Mouse (Mus musculus): ENCODE measurements at regions not wholly inside any gene's neighbourhood (a gene's known extent, or its start where the extent isn't known, plus 50 kb on each side); places are given as distances from the start of the nearest gene placed in this dataset.

DNA sequence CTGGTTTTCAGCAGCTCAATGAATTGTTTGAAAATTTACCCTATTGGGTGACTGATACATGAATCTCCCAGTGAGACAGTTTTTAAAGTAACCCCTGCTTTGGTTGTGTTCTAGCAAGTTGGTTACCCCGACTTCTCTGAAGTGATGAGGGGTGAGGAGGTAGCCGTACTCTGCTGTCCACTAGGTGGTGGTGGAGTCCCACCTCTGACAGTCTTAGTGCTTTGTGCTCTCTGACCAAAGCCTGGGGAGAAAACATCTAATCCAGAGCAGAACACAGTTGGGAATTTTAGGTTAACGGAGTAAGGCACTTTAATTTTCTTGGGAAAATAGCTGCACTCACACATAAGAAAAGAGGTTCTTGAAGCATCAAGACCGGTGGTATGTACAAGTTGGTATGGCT lies 624.1 kb downstream of the Ets1 start:
- no peaks in the 10 kb centered on the region for H3K9me3 ChIP-seq
- no peak for ATAC-seq (ENCODE audit: insufficient read depth, low FRiP score, low read depth)
- WGBS, result 25% methylated on average over 4 of the region's 4 CpGs
- H3K4me3 ChIP-seq (replicated peaks), result no peak overlapping the region
- H3K27ac ChIP-seq, result no peak overlapping the region
- H3K27me3 ChIP-seq (replicated peaks), result no peaks in the 10 kb centered on the region
- no peaks in the 10 kb centered on the region for H3K4me1 ChIP-seq
- H3K4me2 ChIP-seq, result no peak overlapping the region
- no peaks in the 10 kb centered on the region for H3K36me3 ChIP-seq
- no peak overlapping the region for H3K9ac ChIP-seq

GRCm38 (mm10) chr9:33289381-33289780 lies 653.4 kb downstream of the Ets1 start:
- 83% methylated on average over 5 of the region's 5 CpGs for WGBS
- Histone ChIP-seq H3K27ac (no peak overlapping the region), H3K36me3 (no peaks in the 10 kb centered on the region), H3K9me3 (no peaks in the 10 kb centered on the region), H3K4me3 (replicated peaks) (no peak overlapping the region), H3K4me2 (no peak overlapping the region), H3K9ac (no peak overlapping the region), H3K27me3 (replicated peaks) (no peaks in the 10 kb centered on the region), H3K4me1 (no peaks in the 10 kb centered on the region)
- ATAC-seq (ENCODE audit: insufficient read depth, low FRiP score, low read depth), result no peak

DNA sequence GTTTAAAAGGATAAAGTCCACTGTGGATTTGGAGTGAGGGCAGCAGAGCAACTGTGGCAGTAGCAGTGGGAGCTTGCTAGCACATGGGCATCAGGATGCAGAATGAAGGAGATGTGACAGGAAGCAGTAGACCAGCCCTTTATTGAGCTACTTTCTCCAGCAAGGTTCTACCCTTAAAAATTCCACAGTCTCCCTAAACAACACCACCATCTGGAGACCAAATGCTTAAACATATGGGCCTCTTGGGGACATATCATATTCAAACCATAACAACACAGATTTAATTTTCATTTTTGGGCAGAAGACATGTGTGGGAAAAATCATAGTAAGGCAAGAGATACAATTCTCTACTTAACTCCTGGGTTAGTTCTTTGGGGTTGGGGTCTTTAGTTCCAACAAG lies 656.1 kb downstream of the Ets1 start:
- Histone ChIP-seq H3K9ac (no peak overlapping the region), H3K36me3 (no peaks in the 10 kb centered on the region), H3K9me3 (no peaks in the 10 kb centered on the region), H3K4me1 (no peaks in the 10 kb centered on the region), H3K27ac (no peak overlapping the region), H3K4me2 (no peak overlapping the region), H3K27me3 (replicated peaks) (no peaks in the 10 kb centered on the region), H3K4me3 (replicated peaks) (no peak overlapping the region)
- ATAC-seq (ENCODE audit: insufficient read depth, low FRiP score, low read depth), result no peak

GRCm38 (mm10) chr9:33295925-33296324 lies 659.9 kb downstream of the Ets1 start:
- H3K9ac ChIP-seq, result no peak overlapping the region
- no peak overlapping the region for H3K4me3 ChIP-seq (replicated peaks)
- H3K4me1 ChIP-seq, result no peaks in the 10 kb centered on the region
- no peaks in the 10 kb centered on the region for H3K9me3 ChIP-seq
- 22% methylated on average over 2 of the region's 2 CpGs for WGBS
- ATAC-seq (ENCODE audit: insufficient read depth, low FRiP score, low read depth), result no peak
- H3K36me3 ChIP-seq, result no peaks in the 10 kb centered on the region
- no peaks in the 10 kb centered on the region for H3K27me3 ChIP-seq (replicated peaks)
- H3K27ac ChIP-seq, result no peak overlapping the region
- H3K4me2 ChIP-seq, result no peak overlapping the region

- H3K36me3 ChIP-seq, result no peaks in the 10 kb centered on the region
- H3K4me1 ChIP-seq, result no peaks in the 10 kb centered on the region
- H3K9me3 ChIP-seq, result no peaks in the 10 kb centered on the region
- no peak for ATAC-seq (ENCODE audit: insufficient read depth, low FRiP score, low read depth)
- H3K27ac ChIP-seq, result no peak overlapping the region
- WGBS, result 71% methylated on average over 1 of the region's 1 CpGs
- H3K4me2 ChIP-seq, result no peak overlapping the region
- no peak overlapping the region for H3K9ac ChIP-seq
- no peak overlapping the region for H3K4me3 ChIP-seq (replicated peaks)
- H3K27me3 ChIP-seq (replicated peaks), result no peaks in the 10 kb centered on the region
These were observed 683.6 kb downstream of the Ets1 start for GRCm38 (mm10) chr9:33319525-33320025.

DNA sequence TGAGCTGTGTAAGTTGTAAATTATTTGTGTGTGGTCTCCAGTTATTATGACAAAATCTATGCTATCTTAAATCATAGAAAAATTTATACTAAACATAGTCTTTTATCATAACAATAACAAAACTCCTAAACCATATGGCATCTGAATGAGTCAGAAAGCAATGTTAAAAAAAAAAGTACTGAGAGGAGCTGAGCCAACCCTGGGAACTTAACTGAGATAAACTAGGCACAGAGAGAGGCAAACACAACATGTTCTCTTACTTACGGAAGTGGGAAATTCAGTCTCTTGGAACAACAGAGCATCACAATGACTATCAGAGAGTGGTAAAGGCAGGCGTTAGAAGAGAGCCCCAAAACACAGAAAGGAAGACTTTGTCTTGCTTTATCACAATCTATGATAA lies 691.7 kb downstream of the Ets1 start:
- ATAC-seq (ENCODE audit: insufficient read depth, low FRiP score, low read depth), result no peak
- Histone ChIP-seq H3K4me2 (no peak overlapping the region), H3K36me3 (no peaks in the 10 kb centered on the region), H3K27ac (no peak overlapping the region), H3K9ac (no peak overlapping the region), H3K4me1 (no peaks in the 10 kb centered on the region), H3K4me3 (replicated peaks) (no peak overlapping the region), H3K27me3 (replicated peaks) (no peaks in the 10 kb centered on the region), H3K9me3 (no peaks in the 10 kb centered on the region)
- 49% methylated on average over 2 of the region's 2 CpGs for WGBS

GRCm38 (mm10) chr9:33350258-33350657 lies 714.2 kb downstream of the Ets1 start:
- Histone ChIP-seq H3K9me3 (no peaks in the 10 kb centered on the region), H3K4me2 (no peak overlapping the region), H3K4me1 (no peaks in the 10 kb centered on the region), H3K4me3 (replicated peaks) (no peak overlapping the region), H3K27ac (no peak overlapping the region), H3K36me3 (no peaks in the 10 kb centered on the region), H3K27me3 (replicated peaks) (no peaks in the 10 kb centered on the region), H3K9ac (no peak overlapping the region)
- ATAC-seq (ENCODE audit: insufficient read depth, low FRiP score, low read depth), result no peak

GRCm38 (mm10) chr9:33356621-33357020 lies 720.6 kb downstream of the Ets1 start:
- WGBS, result 77% methylated on average over 2 of the region's 2 CpGs
- no peak overlapping the region for H3K4me2 ChIP-seq
- no peak overlapping the region for H3K27ac ChIP-seq
- H3K36me3 ChIP-seq, result no peaks in the 10 kb centered on the region
- no peak overlapping the region for H3K9ac ChIP-seq
- H3K4me3 ChIP-seq (replicated peaks), result no peak overlapping the region
- no peaks in the 10 kb centered on the region for H3K4me1 ChIP-seq
- H3K27me3 ChIP-seq (replicated peaks), result no peaks in the 10 kb centered on the region
- no peak for ATAC-seq (ENCODE audit: insufficient read depth, low FRiP score, low read depth)
- no peaks in the 10 kb centered on the region for H3K9me3 ChIP-seq

DNA sequence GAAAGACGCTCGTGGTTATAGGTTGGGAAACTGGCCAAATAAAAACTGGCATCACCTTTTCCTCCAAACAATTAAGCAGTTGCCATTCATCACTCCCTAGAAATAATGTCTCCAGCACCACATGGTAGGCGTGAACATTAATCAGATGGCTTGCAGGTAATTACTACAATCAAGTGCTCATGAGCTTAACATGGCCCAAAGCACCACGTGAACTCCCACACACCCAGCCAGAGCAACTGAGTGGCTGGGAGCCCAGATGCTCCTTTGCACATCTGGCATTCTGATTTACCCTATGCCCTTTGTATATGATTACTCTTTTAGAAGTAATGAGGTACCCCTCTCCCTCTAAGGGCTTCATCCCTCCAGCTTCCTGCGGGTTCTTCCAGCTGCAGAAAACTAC lies 724.9 kb downstream of the Ets1 start:
- Histone ChIP-seq H3K27ac (no peak overlapping the region), H3K36me3 (no peaks in the 10 kb centered on the region), H3K9me3 (no peaks in the 10 kb centered on the region), H3K4me2 (no peak overlapping the region), H3K4me1 (no peaks in the 10 kb centered on the region), H3K4me3 (replicated peaks) (no peak overlapping the region), H3K9ac (no peak overlapping the region), H3K27me3 (replicated peaks) (no peaks in the 10 kb centered on the region)
- no peak for ATAC-seq (ENCODE audit: insufficient read depth, low FRiP score, low read depth)
- WGBS, result 69% methylated on average over 5 of the region's 5 CpGs

GRCm38 (mm10) chr9:33389170-33389569 lies 753.1 kb downstream of the Ets1 start:
- Histone ChIP-seq H3K9me3 (no peaks in the 10 kb centered on the region), H3K36me3 (no peaks in the 10 kb centered on the region), H3K4me2 (no peak overlapping the region), H3K27me3 (replicated peaks) (no peaks in the 10 kb centered on the region), H3K27ac (no peak overlapping the region), H3K4me3 (replicated peaks) (no peak overlapping the region), H3K9ac (no peak overlapping the region), H3K4me1 (no peaks in the 10 kb centered on the region)
- ATAC-seq (ENCODE audit: insufficient read depth, low FRiP score, low read depth), result no peak

DNA sequence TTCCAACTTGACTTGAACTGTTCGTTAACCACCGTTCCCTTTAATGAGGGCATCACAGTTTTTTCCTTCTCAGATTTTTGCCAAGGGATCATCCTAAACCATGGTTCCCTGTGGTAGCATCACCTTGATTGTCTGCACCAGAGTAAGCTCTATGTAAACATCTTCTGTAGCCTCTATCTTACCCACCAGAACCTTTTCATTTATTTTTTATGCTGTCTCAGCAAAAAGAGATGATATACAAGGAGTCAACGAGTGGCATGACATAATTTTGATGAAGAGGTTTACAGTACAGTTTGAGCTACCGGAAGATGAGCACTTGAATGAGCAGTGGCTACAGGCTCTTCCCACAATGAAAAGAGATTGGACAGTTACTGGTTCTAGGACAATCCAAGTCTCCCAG lies 768.7 kb downstream of the Ets1 start:
- no peaks in the 10 kb centered on the region for H3K4me1 ChIP-seq
- H3K27ac ChIP-seq, result no peak overlapping the region
- WGBS, result 86% methylated on average over 4 of the region's 4 CpGs
- no peaks in the 10 kb centered on the region for H3K36me3 ChIP-seq
- no peaks in the 10 kb centered on the region for H3K9me3 ChIP-seq
- no peak overlapping the region for H3K4me3 ChIP-seq (replicated peaks)
- no peaks in the 10 kb centered on the region for H3K27me3 ChIP-seq (replicated peaks)
- ATAC-seq (ENCODE audit: insufficient read depth, low FRiP score, low read depth), result no peak
- H3K9ac ChIP-seq, result no peak overlapping the region
- no peak overlapping the region for H3K4me2 ChIP-seq

- Histone ChIP-seq H3K4me1 (no peaks in the 10 kb centered on the region), H3K4me2 (no peak overlapping the region), H3K36me3 (no peaks in the 10 kb centered on the region), H3K9me3 (no peaks in the 10 kb centered on the region), H3K27me3 (replicated peaks) (no peaks in the 10 kb centered on the region), H3K9ac (no peak overlapping the region), H3K4me3 (replicated peaks) (no peak overlapping the region), H3K27ac (no peak overlapping the region)
- no peak for ATAC-seq (ENCODE audit: insufficient read depth, low FRiP score, low read depth)
- 75% methylated on average over 2 of the region's 2 CpGs for WGBS
These were observed 771.5 kb downstream of the Ets1 start for GRCm38 (mm10) chr9:33407517-33407916.

DNA sequence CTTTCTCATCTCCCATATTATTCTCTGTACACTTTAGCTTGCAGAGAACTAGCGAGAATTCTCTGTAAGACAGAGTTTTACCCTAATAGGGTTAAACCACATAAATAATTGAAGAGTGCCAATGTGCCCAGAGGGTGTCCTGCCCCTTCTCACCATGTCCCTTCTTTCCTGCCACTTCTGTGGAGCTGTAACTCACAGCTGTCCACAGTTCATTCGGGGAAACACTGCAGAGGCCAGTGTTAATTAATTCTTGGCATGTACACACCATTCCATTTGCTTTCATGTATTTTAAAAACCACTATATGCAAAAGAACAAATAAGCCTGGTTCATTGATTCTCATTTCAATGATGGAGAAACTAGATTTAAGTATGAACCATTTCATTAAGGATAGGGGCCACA lies 787.8 kb downstream of the Ets1 start:
- H3K27me3 ChIP-seq (replicated peaks), result no peaks in the 10 kb centered on the region
- no peak overlapping the region for H3K27ac ChIP-seq
- H3K36me3 ChIP-seq, result no peaks in the 10 kb centered on the region
- no peaks in the 10 kb centered on the region for H3K9me3 ChIP-seq
- H3K4me3 ChIP-seq (replicated peaks), result no peak overlapping the region
- H3K4me2 ChIP-seq, result no peak overlapping the region
- H3K4me1 ChIP-seq, result no peaks in the 10 kb centered on the region
- no peak for ATAC-seq (ENCODE audit: insufficient read depth, low FRiP score, low read depth)
- no peak overlapping the region for H3K9ac ChIP-seq
- 43% methylated on average over 2 of the region's 2 CpGs for WGBS

All from stomach, embryonic 15.5 days (tissue).